23 mouse cellular contexts compared by ENCODE assay signal in genomic region chr3:58704547-58704946, GRCm38 (mm10). TPM values are rescaled to one million over a fixed set of nuclear protein-coding genes. Genes with fewer than 3 reads are reported as not detected.
A peak's percentile ranks its signal among the peaks of the same experiment; 100 is the strongest.
DNase-seq lines count a peak whose midpoint lies in the region; ATAC-seq and TF ChIP-seq lines count a peak whose summit lies in the region.
"Had no signal": no experiment of that assay in that cellular context is flagged by ENCODE, and none has a peak within 500 bp of the region (broad histone marks: within the 10 kb centered on the region; RNA-seq: fewer than 3 reads in every experiment).

No protein-coding gene starts in this region.

- no peaks in the 10 kb centered on the region for H3K79me2 ChIP-seq in CH12.LX (replicated peaks; ENCODE audit: control insufficient read depth, extremely low read depth, insufficient read depth, poor library complexity, severe bottlenecking)

- peak; percentile 7; the same call in 1 of the 2 replicates for TF ChIP-seq CTCF in cerebellum, adult 2 months (IDR thresholded peaks at IDR 0.05; ENCODE audit: borderline replicate concordance, insufficient read depth, low read depth, low read length)
- peak; percentile 33 for TF ChIP-seq CTCF in intestine, postnatal 0 days (IDR thresholded peaks at IDR 0.05; ENCODE audit: low read depth)
- peak; percentile 36 for TF ChIP-seq CTCF in liver, postnatal 0 days (IDR thresholded peaks at IDR 0.05; ENCODE audit: low read depth)
- peak in 1 of 2 experiments; percentile 58; a peak in 2 of 4 replicates for TF ChIP-seq CTCF in CH12.LX (conservative IDR thresholded peaks at IDR 0.05 in 1 of 2, IDR thresholded peaks at IDR 0.05 in 1 of 2; ENCODE audit: low read depth in 2 of 2, low read length in 2 of 2)

- no peak overlapping the region for H3K27ac ChIP-seq in cerebellum, adult 2 months (ENCODE audit: insufficient read depth, low read length)
- H3K27ac ChIP-seq in intestine, postnatal 0 days (ENCODE audit: low read depth, low read length), result no peak overlapping the region
- H3K27ac ChIP-seq in intestine, embryonic 16.5 days (ENCODE audit: low read length), result no peak overlapping the region
- no peak overlapping the region for H3K27ac ChIP-seq in liver, postnatal 0 days (ENCODE audit: low read depth)
- H3K27ac ChIP-seq in liver, embryonic 12.5 days, result no peak overlapping the region
- H3K27ac ChIP-seq in CH12.LX (ENCODE audit: insufficient read depth, low read depth), result no peak overlapping the region
- no peak overlapping the region for H3K27ac ChIP-seq in forebrain, embryonic 13.5 days
- H3K27ac ChIP-seq: embryonic facial prominence, embryonic 10.5 days; midbrain, embryonic 15.5 days; stomach, embryonic 15.5 days had no signal

- in situ Hi-C loops in CH12.LX (cut with MboI; ENCODE audit: low pct_ligation_motif_present, low pct_unique_long_range_greater_than_20kb, low sequenced_read_pairs), result no loop called here

- no peaks in the 10 kb centered on the region for H3K36me3 ChIP-seq in intestine, postnatal 0 days (ENCODE audit: control insufficient read depth, insufficient read depth)
- no peaks in the 10 kb centered on the region for H3K36me3 ChIP-seq in intestine, embryonic 16.5 days (ENCODE audit: control insufficient read depth, insufficient read depth, low read length)
- H3K36me3 ChIP-seq in liver, postnatal 0 days (replicated peaks; ENCODE audit: insufficient read depth, low read length), result no peaks in the 10 kb centered on the region
- H3K36me3 ChIP-seq in liver, embryonic 12.5 days, result no peaks in the 10 kb centered on the region
- H3K36me3 ChIP-seq in CH12.LX (replicated peaks in 1 of 2; ENCODE audit: control insufficient read depth in 1 of 2, insufficient read depth in 1 of 2, low read length in 1 of 2), result peaks cover 25 to 68% of the 10 kb centered on the region in 2 experiments
- H3K36me3 ChIP-seq in forebrain, embryonic 13.5 days (ENCODE audit: poor library complexity, severe bottlenecking), result no peaks in the 10 kb centered on the region
- H3K36me3 ChIP-seq: embryonic facial prominence, embryonic 10.5 days; G1E; midbrain, embryonic 15.5 days; stomach, embryonic 15.5 days had no signal

- no peak for ATAC-seq in intestine, postnatal 0 days
- no peak for ATAC-seq in intestine, embryonic 16.5 days
- ATAC-seq in liver, postnatal 0 days, result no peak
- no peak for ATAC-seq in liver, embryonic 12.5 days
- ATAC-seq in forebrain, embryonic 13.5 days, result no peak
- ATAC-seq: activated CD4-positive, CD25-positive, alpha-beta regulatory T cell, adult 4 months; forebrain, postnatal 0 days; hindbrain, embryonic 16.5 days; midbrain, embryonic 15.5 days had no signal

- peak; percentile 45 for TF ChIP-seq RAD21 in CH12.LX (IDR thresholded peaks at IDR 0.05; ENCODE audit: low read depth, low read length)

- TF ChIP-seq POLR2A in cerebellum, adult 2 months (IDR thresholded peaks at IDR 0.05; ENCODE audit: borderline replicate concordance, insufficient read depth, low read length), result no peak
- no peak for TF ChIP-seq POLR2A in CH12.LX (IDR thresholded peaks at IDR 0.05; ENCODE audit: low read depth, low read length)

- H3K9me3 ChIP-seq in intestine, postnatal 0 days (ENCODE audit: control insufficient read depth), result no peaks in the 10 kb centered on the region
- no peaks in the 10 kb centered on the region for H3K9me3 ChIP-seq in intestine, embryonic 16.5 days (ENCODE audit: control insufficient read depth, low read length)
- no peaks in the 10 kb centered on the region for H3K9me3 ChIP-seq in liver, postnatal 0 days (ENCODE audit: low read length)
- H3K9me3 ChIP-seq in liver, embryonic 12.5 days (replicated peaks), result no peaks in the 10 kb centered on the region
- H3K9me3 ChIP-seq in CH12.LX (replicated peaks; ENCODE audit: low read length), result peaks cover 13% of the 10 kb centered on the region
- no peaks in the 10 kb centered on the region for H3K9me3 ChIP-seq in forebrain, embryonic 13.5 days (replicated peaks)
- H3K9me3 ChIP-seq: embryonic facial prominence, embryonic 10.5 days; G1E; midbrain, embryonic 15.5 days; stomach, embryonic 15.5 days had no signal

- DNase-seq in cerebellum, adult 2 months, result no peak
- no peak for DNase-seq in cerebellum, adult 18-20 months
- DNase-seq in liver, postnatal 0 days, result no peak
- no peak for DNase-seq in CH12.LX (ENCODE audit: extremely low read depth)
- DNase-seq: adrenal gland, adult 8-10 months; cerebellum, adult 9-10 months; forebrain, postnatal 0 days; gastrocnemius, postnatal 36 days; layer of hippocampus, postnatal 36 days; lung, postnatal 36 days; thymus, postnatal 4 days had no signal

- H3K4me1 ChIP-seq in cerebellum, adult 2 months (ENCODE audit: control insufficient read depth, insufficient read depth, low read length), result no peaks in the 10 kb centered on the region
- H3K4me1 ChIP-seq in intestine, postnatal 0 days (replicated peaks; ENCODE audit: control insufficient read depth, insufficient read depth, low read length), result no peaks in the 10 kb centered on the region
- H3K4me1 ChIP-seq in intestine, embryonic 16.5 days (ENCODE audit: control insufficient read depth, insufficient read depth, low read length), result no peaks in the 10 kb centered on the region
- H3K4me1 ChIP-seq in liver, postnatal 0 days (ENCODE audit: insufficient read depth), result 0 out of 2 replicates have a peak, but pooled peaks cover 4% of the 10 kb centered on the region
- H3K4me1 ChIP-seq in liver, embryonic 12.5 days, result no peaks in the 10 kb centered on the region
- H3K4me1 ChIP-seq in CH12.LX (ENCODE audit: control insufficient read depth in 1 of 2, insufficient read depth in 2 of 2), result peaks cover 0 to 10% of the 10 kb centered on the region in 2 experiments; a peak in 2 of 4 replicates
- no peaks in the 10 kb centered on the region for H3K4me1 ChIP-seq in forebrain, embryonic 13.5 days
- H3K4me1 ChIP-seq: embryonic facial prominence, embryonic 10.5 days; megakaryocyte, embryonic 14.5 days; midbrain, embryonic 15.5 days; stomach, embryonic 15.5 days had no signal

- no peak for TF ChIP-seq EP300 in liver, postnatal 0 days (IDR thresholded peaks at IDR 0.05; ENCODE audit: low read depth)
- TF ChIP-seq EP300 in CH12.LX (IDR thresholded peaks at IDR 0.05; ENCODE audit: low read length), result no peak

- dilution Hi-C loops in CH12.LX (cut with MboI; ENCODE audit: extremely low pct_ligation_motif_present, extremely low pct_unique_long_range_greater_than_20kb, low sequenced_read_pairs), result no loop called here

- H3K4me3 ChIP-seq in cerebellum, adult 2 months (replicated peaks; ENCODE audit: insufficient read depth, low read depth, low read length), result no peak overlapping the region
- H3K4me3 ChIP-seq in intestine, postnatal 0 days (ENCODE audit: low read depth, low read length), result no peak overlapping the region
- H3K4me3 ChIP-seq in intestine, embryonic 16.5 days (ENCODE audit: low read length), result no peak overlapping the region
- no peak overlapping the region for H3K4me3 ChIP-seq in liver, postnatal 0 days (ENCODE audit: low read depth, low read length)
- H3K4me3 ChIP-seq in liver, embryonic 12.5 days, result no peak overlapping the region
- H3K4me3 ChIP-seq in CH12.LX (replicated peaks in 1 of 3; ENCODE audit: low read depth in 2 of 3, low read length in 2 of 3, poor library complexity in 1 of 3), result no peak overlapping the region
- H3K4me3 ChIP-seq in forebrain, embryonic 13.5 days, result no peak overlapping the region
- H3K4me3 ChIP-seq: embryonic facial prominence, embryonic 10.5 days; megakaryocyte, embryonic 14.5 days; midbrain, embryonic 15.5 days; myocyte; stomach, embryonic 15.5 days had no signal

- H3K27me3 ChIP-seq in cerebellum, adult 2 months (ENCODE audit: control insufficient read depth, insufficient read depth, low read length), result no peaks in the 10 kb centered on the region
- H3K27me3 ChIP-seq in intestine, postnatal 0 days (replicated peaks; ENCODE audit: control insufficient read depth, insufficient read depth, low read length), result no peaks in the 10 kb centered on the region
- H3K27me3 ChIP-seq in intestine, embryonic 16.5 days (replicated peaks; ENCODE audit: control insufficient read depth, insufficient read depth, low read length), result no peaks in the 10 kb centered on the region
- H3K27me3 ChIP-seq in liver, postnatal 0 days (ENCODE audit: insufficient read depth, low read length), result no peaks in the 10 kb centered on the region
- H3K27me3 ChIP-seq in liver, embryonic 12.5 days (replicated peaks), result no peaks in the 10 kb centered on the region
- H3K27me3 ChIP-seq in CH12.LX (replicated peaks), result no peaks in the 10 kb centered on the region
- no peaks in the 10 kb centered on the region for H3K27me3 ChIP-seq in forebrain, embryonic 13.5 days
- H3K27me3 ChIP-seq: midbrain, embryonic 15.5 days; stomach, embryonic 15.5 days had no signal

- H3K9ac ChIP-seq in intestine, postnatal 0 days (ENCODE audit: low read depth, low read length), result no peak overlapping the region
- H3K9ac ChIP-seq in intestine, embryonic 16.5 days (ENCODE audit: low read depth, low read length), result no peak overlapping the region
- no peak overlapping the region for H3K9ac ChIP-seq in liver, postnatal 0 days (replicated peaks)
- no peak overlapping the region for H3K9ac ChIP-seq in liver, embryonic 12.5 days
- no peak overlapping the region for H3K9ac ChIP-seq in CH12.LX (ENCODE audit: insufficient read depth, low read depth)
- H3K9ac ChIP-seq in forebrain, embryonic 13.5 days, result no peak overlapping the region
- H3K9ac ChIP-seq: forebrain, postnatal 0 days; midbrain, embryonic 15.5 days; stomach, embryonic 15.5 days had no signal

- H3K4me2 ChIP-seq in intestine, postnatal 0 days (replicated peaks; ENCODE audit: low read depth), result no peak overlapping the region
- no peak overlapping the region for H3K4me2 ChIP-seq in intestine, embryonic 16.5 days (ENCODE audit: low read depth, low read length)
- no peak overlapping the region for H3K4me2 ChIP-seq in liver, postnatal 0 days (ENCODE audit: low read depth, low read length)
- no peak overlapping the region for H3K4me2 ChIP-seq in liver, embryonic 12.5 days
- no peak overlapping the region for H3K4me2 ChIP-seq in CH12.LX (ENCODE audit: insufficient read depth, low read depth, poor library complexity, severe bottlenecking)
- no peak overlapping the region for H3K4me2 ChIP-seq in forebrain, embryonic 13.5 days
- H3K4me2 ChIP-seq: midbrain, embryonic 15.5 days; stomach, embryonic 15.5 days had no signal

- 74% methylated on average over 4 of the region's 4 CpGs for WGBS in cerebellum, adult 2 months
- 74% methylated on average over 4 of the region's 4 CpGs for WGBS in intestine, postnatal 0 days
- WGBS in intestine, embryonic 16.5 days, result 77% methylated on average over 4 of the region's 4 CpGs
- 77% methylated on average over 4 of the region's 4 CpGs for WGBS in liver, postnatal 0 days (ENCODE audit: insufficient replicate concordance)
- 71% methylated on average over 4 of the region's 4 CpGs for WGBS in liver, embryonic 12.5 days (ENCODE audit: insufficient replicate concordance)
- WGBS in forebrain, embryonic 13.5 days, result 74% methylated on average over 4 of the region's 4 CpGs

RNA-seq across cellular contexts. Expression of gene Siah2, which starts 12.3 kb away (rescaled TPM):
- polyA plus RNA-seq in cerebellum, adult 2 months (2012; rRNA removed), result 25.0 and 26.7 TPM in 2 replicates
- polyA plus RNA-seq in intestine, postnatal 0 days (2015; fragmentation: Nextera tagmentation; extraction: Ambion mirVana), result 4.6 and 5.3 TPM in 2 replicates
- 1.9 and 3.9 TPM in 2 replicates for polyA plus RNA-seq in intestine, embryonic 16.5 days (2015; fragmentation: Nextera tagmentation; extraction: Ambion mirVana)
- 7.1 and 8.6 TPM in 2 replicates for polyA plus RNA-seq in liver, postnatal 0 days (2015; fragmentation: Nextera tagmentation; extraction: Ambion mirVana)
- polyA plus RNA-seq in liver, embryonic 12.5 days (2016; fragmentation: Nextera tagmentation; extraction: Ambion mirVana), result 5.6 TPM in 2 replicates
- total RNA-seq in CH12.LX (2012; rRNA removed) (125 and 140 TPM in 2 replicates), CH12.LX (2014; rRNA removed) (119 and 142 TPM in 2 replicates)
- 99.0 and 104 TPM in 2 replicates for polyA plus RNA-seq in CH12.LX (2012; ENCODE audit: insufficient read length, low read depth)
- 4.7 and 5.4 TPM in 2 replicates for polyA plus RNA-seq in forebrain, embryonic 13.5 days (2015; fragmentation: Nextera tagmentation; extraction: Ambion mirVana)
